Mouse (Mus musculus) MEL (cell line): ENCODE measurements around the gene Krt90. TPM values are rescaled to one million over a fixed set of nuclear protein-coding genes. Genes with fewer than 3 reads are reported as not detected.

ENCODE experiments used
- DNase-seq: peaks from one replicate; pipeline ENCODE4 v3.0.0; 2011; ENCODE audit warnings: low read depth, low spot score
- H3K27ac ChIP-seq: 2 replicates; pipeline ENCODE4 v1.5.1; 2012; ENCODE audit warnings: low read depth, mild to moderate bottlenecking, control low read depth, low read length, moderate library complexity; ENCODE audit not compliant: control insufficient read depth
- H3K27me3 ChIP-seq, 2 experiments: fragments of 150-350 bp in 1 of 2; sonication (generic) in 1 of 2; 2 replicates each; pipeline ENCODE4 v1.6.1; 2012; ENCODE audit warnings: low read length in 2 of 2, mild to moderate bottlenecking in 2 of 2, improper control_type of control experiment in 1 of 2, moderate library complexity in 1 of 2; ENCODE audit not compliant: insufficient read depth in 2 of 2, control insufficient read depth in 1 of 2
- H3K36me3 ChIP-seq, 2 experiments: 2 replicates each; pipeline ENCODE4 v1.6.1; 2012 to 2014; ENCODE audit warnings: low read length in 2 of 2, improper control_type of control experiment in 1 of 2, inconsistent platforms in 1 of 2, mild to moderate bottlenecking in 1 of 2; ENCODE audit not compliant: insufficient read depth in 2 of 2, control insufficient read depth in 1 of 2
- H3K4me1 ChIP-seq, 2 experiments: fragments of 150-350 bp in 1 of 2; sonication (generic) in 1 of 2; 2 replicates each; pipeline ENCODE4 v1.6.1; 2012; ENCODE audit warnings: low read length in 2 of 2, improper control_type of control experiment in 1 of 2, mild to moderate bottlenecking in 1 of 2; ENCODE audit not compliant: insufficient read depth in 2 of 2, control insufficient read depth in 1 of 2
- H3K4me3 ChIP-seq, 2 experiments: fragments of 150-350 bp in 1 of 2; sonication (generic) in 1 of 2; 2 replicates each; pipeline ENCODE4 v1.5.1; 2012; ENCODE audit warnings: low read depth in 2 of 2, low read length in 2 of 2, mild to moderate bottlenecking in 2 of 2, moderate library complexity in 2 of 2, control low read depth in 1 of 2, improper control_type of control experiment in 1 of 2; ENCODE audit not compliant: control insufficient read depth in 1 of 2, insufficient read depth in 1 of 2
- H3K79me2 ChIP-seq: 2 replicates; pipeline ENCODE4 v1.6.1; 2012; ENCODE audit warnings: mild to moderate bottlenecking, low read length, moderate library complexity; ENCODE audit not compliant: control insufficient read depth, poor library complexity, insufficient read depth
- H3K9ac ChIP-seq: 2 replicates; pipeline ENCODE4 v1.6.1; 2012; ENCODE audit warnings: low read depth, mild to moderate bottlenecking, control low read depth, low read length, moderate library complexity; ENCODE audit not compliant: control insufficient read depth, poor library complexity, severe bottlenecking
- H3K9me3 ChIP-seq: fragments of 150-350 bp; sonication (generic); replicated peaks from 2 replicates; pipeline ENCODE4 v1.6.1; 2012; ENCODE audit warnings: mild to moderate bottlenecking, low read length, improper control_type of control experiment, moderate library complexity; ENCODE audit not compliant: insufficient read depth
- BHLHE40 ChIP-seq: IDR thresholded peaks from 2 replicates; pipeline ENCODE4 v1.6.1; 2012; ENCODE audit warnings: low read depth, mild to moderate bottlenecking, inconsistent platforms, low read length, improper control_type of control experiment, borderline replicate concordance
- CHD1 ChIP-seq: IDR thresholded peaks from 2 replicates; pipeline ENCODE4 v1.6.1; 2012; ENCODE audit warnings: low read depth, mild to moderate bottlenecking, inconsistent platforms, low read length, improper control_type of control experiment
- CTCF ChIP-seq, 3 experiments: IDR thresholded peaks in 2 of 3; conservative IDR thresholded peaks in 1 of 3; 2 replicates each; pipeline ENCODE4 v1.5.1; 2011 to 2012; ENCODE audit warnings: low read length in 3 of 3, low read depth in 2 of 3, mild to moderate bottlenecking in 2 of 3, improper control_type of control experiment in 1 of 3, inconsistent platforms in 1 of 3, mixed read lengths in 1 of 3, moderate library complexity in 1 of 3; ENCODE audit not compliant: control insufficient read depth in 1 of 3, insufficient read depth in 1 of 3, poor library complexity in 1 of 3, severe bottlenecking in 1 of 3
- E2F4 ChIP-seq: IDR thresholded peaks from 2 replicates; pipeline ENCODE4 v1.6.1; 2011; ENCODE audit warnings: low read depth, low read length, improper control_type of control experiment, borderline replicate concordance
- EP300 ChIP-seq, 2 experiments: IDR thresholded peaks; 2 replicates each; pipeline ENCODE4 v1.6.1; 2011; ENCODE audit warnings: improper control_type of control experiment in 2 of 2, low read length in 2 of 2, low read depth in 1 of 2, mild to moderate bottlenecking in 1 of 2
- GABPA ChIP-seq: IDR thresholded peaks from 2 replicates; pipeline ENCODE4 v1.6.1; 2012; ENCODE audit warnings: low read depth, mild to moderate bottlenecking, inconsistent platforms, low read length, improper control_type of control experiment, moderate library complexity
- MAFK ChIP-seq: IDR thresholded peaks from 2 replicates; pipeline ENCODE4 v1.6.1; 2011; ENCODE audit warnings: low read depth, mild to moderate bottlenecking, low read length, improper control_type of control experiment, borderline replicate concordance
- MAZ ChIP-seq: IDR thresholded peaks from 2 replicates; pipeline ENCODE4 v1.6.1; 2012; ENCODE audit warnings: low read depth, mild to moderate bottlenecking, inconsistent platforms, low read length, improper control_type of control experiment
- MXI1 ChIP-seq: IDR thresholded peaks from 2 replicates; pipeline ENCODE4 v1.6.1; 2011; ENCODE audit warnings: mild to moderate bottlenecking, low read depth, low read length, improper control_type of control experiment
- MYC ChIP-seq: IDR thresholded peaks from 2 replicates; pipeline ENCODE4 v1.6.1; 2011; ENCODE audit warnings: low read depth, mild to moderate bottlenecking, low read length, improper control_type of control experiment, moderate library complexity
- POLR2AphosphoS2 ChIP-seq: IDR thresholded peaks from 2 replicates; pipeline ENCODE4 v1.6.1; 2011; ENCODE audit warnings: low read length, improper control_type of control experiment
- RCOR1 ChIP-seq: IDR thresholded peaks from 2 replicates; pipeline ENCODE4 v1.6.1; 2012; ENCODE audit warnings: low read depth, mild to moderate bottlenecking, inconsistent platforms, low read length, improper control_type of control experiment
- SMC3 ChIP-seq: IDR thresholded peaks from 2 replicates; pipeline ENCODE4 v1.6.1; 2011; ENCODE audit warnings: low read depth, low read length, improper control_type of control experiment
- TAL1 ChIP-seq: IDR thresholded peaks from 2 replicates; pipeline ENCODE4 v1.6.1; 2012; ENCODE audit warnings: mild to moderate bottlenecking, inconsistent platforms, low read length, moderate library complexity, mixed read lengths
- TBP ChIP-seq: IDR thresholded peaks from 2 replicates; pipeline ENCODE4 v1.8.0; 2011; ENCODE audit warnings: low read depth, low read length, improper control_type of control experiment
- UBTF ChIP-seq: IDR thresholded peaks from 2 replicates; pipeline ENCODE4 v1.6.1; 2012; ENCODE audit warnings: low read depth, mild to moderate bottlenecking, inconsistent platforms, low read length, improper control_type of control experiment, moderate library complexity, borderline replicate concordance; ENCODE audit not compliant: insufficient read depth
- USF1 ChIP-seq: IDR thresholded peaks from 2 replicates; pipeline ENCODE4 v1.6.1; 2014; ENCODE audit warnings: low read depth, mild to moderate bottlenecking, inconsistent platforms, low read length, improper control_type of control experiment, moderate library complexity
- ZNF384 ChIP-seq: IDR thresholded peaks from 2 replicates; pipeline ENCODE4 v1.6.1; 2012; ENCODE audit warnings: low read depth, mild to moderate bottlenecking, inconsistent platforms, low read length, improper control_type of control experiment
- polyA plus RNA-seq, 2 experiments: library from polyadenylated mRNA; stranded (reverse) in 1 of 2; unstranded in 1 of 2; fragments of >175 nt in 1 of 2; fragments of >200 nt in 1 of 2; gene quantifications; 2 replicates each; pipeline versions ENCODE4 v1.2.1 to v1.2.4; 2012; ENCODE audit warnings: low replicate concordance in 2 of 2, low read depth in 1 of 2; ENCODE audit not compliant: insufficient read length in 2 of 2, insufficient read depth in 1 of 2, missing spikeins in 1 of 2
- total RNA-seq: library from RNA; depleted of rRNA; stranded (reverse); fragments of 300-350 nt; gene quantifications from 2 replicates; pipeline ENCODE4 v1.2.3, GENCODE M21; 2012

Gene Krt90
- total and polyA plus RNA-seq, 3 experiments: not detected

DNA sequence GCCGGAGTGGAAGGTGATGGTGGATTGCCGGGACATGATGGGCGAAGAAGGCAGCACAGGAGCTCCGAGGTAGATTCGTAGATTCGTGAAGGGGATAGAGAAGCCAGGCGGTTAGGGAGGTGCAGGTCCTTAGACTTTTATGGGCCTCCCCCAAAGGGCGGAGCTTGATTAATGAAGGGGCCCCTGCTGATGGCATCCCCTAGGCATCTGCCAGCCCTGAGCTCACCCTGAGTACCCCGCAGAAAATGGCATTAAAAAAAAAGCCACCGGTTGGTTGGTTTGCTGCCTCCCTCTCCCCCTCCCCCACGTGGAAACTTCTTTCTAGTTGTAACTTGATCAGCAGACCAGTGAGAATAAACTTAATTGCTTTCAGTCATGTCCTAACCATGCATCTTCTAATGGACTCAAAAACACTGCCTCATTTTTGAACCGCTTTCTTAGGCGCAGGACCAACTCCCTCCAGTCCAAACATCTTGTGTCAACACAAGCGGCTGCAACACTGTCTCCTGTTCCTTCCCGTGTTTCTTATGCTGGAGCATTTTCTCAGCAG lies 11.1 kb upstream of the Krt90 start, which contains the start of gene Krt75:
TSS of gene Krt75 (minus strand) at position 109 of the 550 bp plus-strand sequence.
- no peak within 1 kb of the TSS for H3K9ac ChIP-seq
- no peaks in the 10 kb centered on the region for H3K79me2 ChIP-seq
- no peak for TF ChIP-seq CHD1
- no peak for TF ChIP-seq GABPA
- TF ChIP-seq BHLHE40: no peak
- no peak for TF ChIP-seq EP300 (IDR thresholded peaks at IDR 0.05; ENCODE audit: low read depth in 1 of 2, low read length in 2 of 2)
- no peak for TF ChIP-seq ZNF384
- no peak for TF ChIP-seq RCOR1
- no peak for TF ChIP-seq CTCF (IDR thresholded peaks at IDR 0.05 in 2 of 3, conservative IDR thresholded peaks at IDR 0.05 in 1 of 3; ENCODE audit: control insufficient read depth in 1 of 3, insufficient read depth in 1 of 3, low read depth in 2 of 3, low read length in 3 of 3, poor library complexity in 1 of 3, severe bottlenecking in 1 of 3)
- TF ChIP-seq MYC: no peak
- no peak for TF ChIP-seq POLR2AphosphoS2
- TF ChIP-seq USF1: no peak
- TF ChIP-seq UBTF: no peak
- no peak for TF ChIP-seq MXI1
- no peak for TF ChIP-seq MAFK
- no peak for TF ChIP-seq MAZ
- no peak for TF ChIP-seq TBP
- TF ChIP-seq TAL1: no peak
- H3K9me3 ChIP-seq: no peaks in the 10 kb centered on the region
- H3K27ac ChIP-seq: no peak within 1 kb of the TSS
- no peaks in the 10 kb centered on the region for H3K4me1 ChIP-seq
- DNase-seq: no peak
- no peak within 1 kb of the TSS for H3K4me3 ChIP-seq
- H3K27me3 ChIP-seq: no peaks in the 10 kb centered on the region
- no peaks in the 10 kb centered on the region for H3K36me3 ChIP-seq

DNA sequence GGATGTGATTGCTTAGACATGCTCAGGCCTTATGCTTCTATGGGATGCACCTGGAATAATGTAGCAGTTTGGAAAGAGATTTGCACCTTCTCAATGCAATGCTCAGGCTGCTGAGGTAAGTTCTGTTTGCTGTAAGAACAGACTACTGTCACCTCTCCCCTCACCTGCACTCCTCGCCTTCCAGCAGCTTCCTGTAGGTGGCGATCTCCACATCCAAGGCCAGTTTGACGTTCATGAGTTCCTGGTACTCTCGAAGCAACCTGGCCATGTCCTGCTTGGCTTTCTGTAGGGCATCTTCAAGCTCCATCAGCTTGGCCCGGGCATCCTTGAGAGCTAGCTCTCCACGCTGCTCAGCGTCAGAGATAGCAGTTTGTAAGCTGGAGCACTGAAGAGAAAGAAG lies 5.0 kb upstream of the Krt90 start:
- Histone ChIP-seq H3K36me3 (no peaks in the 10 kb centered on the region), H3K27ac (no peak overlapping the region), H3K79me2 (no peaks in the 10 kb centered on the region)
- peak; percentile 14; the same call in 1 of the 2 replicates for TF ChIP-seq SMC3
- TF ChIP-seq CTCF (IDR thresholded peaks at IDR 0.05 in 2 of 3, conservative IDR thresholded peaks at IDR 0.05 in 1 of 3; ENCODE audit: control insufficient read depth in 1 of 3, insufficient read depth in 1 of 3, low read depth in 2 of 3, low read length in 3 of 3, poor library complexity in 1 of 3, severe bottlenecking in 1 of 3): peak; percentile 32 to 52 (median 44)
- TF ChIP-seq E2F4: no peak
- TF ChIP-seq, all 39 proteins: peak for 2
- Histone ChIP-seq H3K9me3 (no peaks in the 10 kb centered on the region), H3K9ac (no peak overlapping the region), H3K4me3 (no peak overlapping the region), H3K4me1 (no peaks in the 10 kb centered on the region), H3K27me3 (no peaks in the 10 kb centered on the region)
- peak; percentile 5 for DNase-seq
